Mouse (Mus musculus): ENCODE results near the gene Trnau1ap.

- no peak for TF ChIP-seq CTCF (conservative IDR thresholded peaks at IDR 0.05; ENCODE audit: low read length)
- no peak for TF ChIP-seq POU5F1 (IDR thresholded peaks at IDR 0.05; ENCODE audit: borderline replicate concordance, low read length)
- TF ChIP-seq NANOG (IDR thresholded peaks at IDR 0.05; ENCODE audit: borderline replicate concordance, low read length), result no peak
These were observed 26.3 kb downstream of the Trnau1ap start, which contains the start of gene Rab42 for GRCm38 (mm10) chr4:132302939-132303479.

Measured in E14TG2a.4 (cell line).